8 mouse cellular contexts compared by ENCODE assay signal in genomic region chr14:61439141-61439660, GRCm38 (mm10). TPM values are rescaled to one million over a fixed set of nuclear protein-coding genes. Genes with fewer than 3 reads are reported as not detected.
DNase-seq lines count a peak whose midpoint lies in the region; ATAC-seq lines count a peak whose summit lies in the region.

No protein-coding gene starts in this region.

- peak; percentile 56 for DNase-seq in layer of hippocampus, adult 11-12 months (ENCODE audit: low spot score)
- no peak for DNase-seq in layer of hippocampus, adult 9-10 months (ENCODE audit: low spot score)
- DNase-seq in induced T-regulatory cell, adult 2 months (ENCODE audit: low read depth) = peak; percentile 61
- peak; percentile 74 for DNase-seq in liver
- peak; percentile 59 for DNase-seq in thymus, postnatal 0 days (ENCODE audit: low spot score)

- H3K4me1 ChIP-seq in brown adipose tissue, adult 24 weeks (ENCODE audit: control insufficient read depth, insufficient read depth, insufficient read length, low read length) = no peaks in the 10 kb centered on the region
- peaks cover 19% of the 10 kb centered on the region for H3K4me1 ChIP-seq in forebrain, embryonic 16.5 days (replicated peaks; ENCODE audit: control insufficient read depth, insufficient read depth, low read length)
- peaks cover 21% of the 10 kb centered on the region for H3K4me1 ChIP-seq in midbrain, embryonic 15.5 days

- 0 out of 2 replicates have a peak overlapping the region, but pooled peaks have one; percentile 0 for H3K27ac ChIP-seq in brown adipose tissue, adult 24 weeks (replicated peaks; ENCODE audit: low read depth, low read length)
- peak overlapping the region; percentile 98 for H3K27ac ChIP-seq in forebrain, embryonic 16.5 days (ENCODE audit: low read length)
- peak overlapping the region; percentile 98 for H3K27ac ChIP-seq in midbrain, embryonic 15.5 days

- under 1% methylated on average over 33 of the region's 62 CpGs for WGBS in forebrain, embryonic 16.5 days
- 0% methylated on average over 39 of the region's 62 CpGs for WGBS in midbrain, embryonic 15.5 days

- H3K27me3 ChIP-seq in forebrain, embryonic 16.5 days (replicated peaks; ENCODE audit: control insufficient read depth, insufficient read depth, low read length) = no peaks in the 10 kb centered on the region
- H3K27me3 ChIP-seq in midbrain, embryonic 15.5 days (replicated peaks) = no peaks in the 10 kb centered on the region

- H3K36me3 ChIP-seq in forebrain, embryonic 16.5 days (ENCODE audit: control insufficient read depth, insufficient read depth) = no peaks in the 10 kb centered on the region
- no peaks in the 10 kb centered on the region for H3K36me3 ChIP-seq in midbrain, embryonic 15.5 days (replicated peaks)

- peak; percentile 61 for ATAC-seq in forebrain, embryonic 16.5 days
- peak; percentile 76 for ATAC-seq in midbrain, embryonic 15.5 days (replicated peaks)

- H3K9me3 ChIP-seq in forebrain, embryonic 16.5 days (ENCODE audit: control insufficient read depth, low read length) = no peaks in the 10 kb centered on the region
- H3K9me3 ChIP-seq in midbrain, embryonic 15.5 days = no peaks in the 10 kb centered on the region

- H3K4me3 ChIP-seq in brown adipose tissue, adult 24 weeks (ENCODE audit: insufficient read depth, low read depth, low read length) = peak overlapping the region; percentile 68
- H3K4me3 ChIP-seq in forebrain, embryonic 16.5 days (replicated peaks; ENCODE audit: low read length) = peak overlapping the region; percentile 91
- H3K4me3 ChIP-seq in midbrain, embryonic 15.5 days = peak overlapping the region; percentile 96

- peak overlapping the region; percentile 76 for H3K4me2 ChIP-seq in forebrain, embryonic 16.5 days (ENCODE audit: low read length)
- H3K4me2 ChIP-seq in midbrain, embryonic 15.5 days = peak overlapping the region; percentile 63

- peak overlapping the region; percentile 95 for H3K9ac ChIP-seq in forebrain, embryonic 16.5 days (replicated peaks; ENCODE audit: low read depth, low read length)
- peak overlapping the region; percentile 89 for H3K9ac ChIP-seq in midbrain, embryonic 15.5 days

RNA-seq across cellular contexts. Expression of gene Kpna3, which starts 0.5 kb away (rescaled TPM):
- polyA plus RNA-seq in brown adipose tissue, adult 24 weeks (2012; ENCODE audit: insufficient read depth, insufficient read length, missing spikeins) = 20.5 and 23.6 TPM in 2 replicates
- 88.0 and 101 TPM in 2 replicates for polyA plus RNA-seq in forebrain, embryonic 16.5 days (2015; fragmentation: Nextera tagmentation; extraction: Ambion mirVana)
- 67.7 and 72.6 TPM in 2 replicates for polyA plus RNA-seq in midbrain, embryonic 15.5 days (2015; fragmentation: Nextera tagmentation; extraction: Ambion mirVana)
- polyA plus RNA-seq in thymus, postnatal 0 days (2015; fragmentation: Nextera tagmentation; extraction: Ambion mirVana) = 43.7 and 48.1 TPM in 2 replicates

Comparison
In these comparisons a context has a peak if more than half of its experiments do, and no peak if none do; other contexts are left out.
1. H3K27ac ChIP-seq: peak in every context shown above with its lines; median percentile 98 in forebrain, embryonic 16.5 days; 98 in midbrain, embryonic 15.5 days; 0 in brown adipose tissue, adult 24 weeks.